Mouse (Mus musculus) thymus, adult 2 months (tissue): ENCODE data around the gene Gnai2.

Source experiments
- CTCF ChIP-seq: fragments of 200-500 bp; IDR thresholded peaks from 2 replicates; pipeline ENCODE4 v1.5.1; 2012; ENCODE audit warnings: mild to moderate bottlenecking, control low read depth, low read length, moderate library complexity, borderline replicate concordance; ENCODE audit not compliant: control insufficient read depth, poor library complexity, insufficient read depth; ENCODE audit errors: extremely low read depth
- POLR2A ChIP-seq: fragments of 200-500 bp; IDR thresholded peaks from 2 replicates; pipeline ENCODE4 v1.6.1; 2012; ENCODE audit warnings: mild to moderate bottlenecking, low read length, control low read depth, moderate library complexity; ENCODE audit not compliant: control insufficient read depth, poor library complexity, insufficient read depth; ENCODE audit errors: extremely low read depth

GRCm38 (mm10) chr9:107626844-107627277 is 8.3 kb downstream of the Gnai2 start:
- 0 out of 2 replicates have a peak, but pooled peaks have one; percentile 15 for TF ChIP-seq POLR2A
- TF ChIP-seq CTCF = peak; percentile 96; the same call in 1 of the 2 replicates
